ENCODE assay signal across 15 mouse cellular contexts in genomic region chr2:70150399-70151035, GRCm38 (mm10).
DNase-seq lines count a peak whose midpoint lies in the region; ATAC-seq and TF ChIP-seq lines count a peak whose summit lies in the region.
"Had no signal": no experiment of that assay in that cellular context is flagged by ENCODE, and none has a peak within 500 bp of the region (broad histone marks: within the 10 kb centered on the region; RNA-seq: fewer than 3 reads in every experiment).

No protein-coding gene starts in this region.

- no peaks in the 10 kb centered on the region for H3K36me3 ChIP-seq in forebrain, embryonic 11.5 days (ENCODE audit: control insufficient read depth, insufficient read depth, low read length)
- H3K36me3 ChIP-seq in forebrain, embryonic 10.5 days (replicated peaks) = no peaks in the 10 kb centered on the region
- H3K36me3 ChIP-seq in forebrain, embryonic 14.5 days (ENCODE audit: control insufficient read depth, insufficient read depth, low read length) = no peaks in the 10 kb centered on the region
- no peaks in the 10 kb centered on the region for H3K36me3 ChIP-seq in myocyte (ENCODE audit: control insufficient read depth, insufficient read depth)
- H3K36me3 ChIP-seq: heart, embryonic 15.5 days; kidney, embryonic 15.5 days; limb, embryonic 10.5 days; liver, embryonic 15.5 days had no signal

- no peak overlapping the region for H3K9ac ChIP-seq in forebrain, embryonic 11.5 days (ENCODE audit: low read length)
- no peak overlapping the region for H3K9ac ChIP-seq in forebrain, embryonic 14.5 days (ENCODE audit: low read length)
- H3K9ac ChIP-seq: heart, embryonic 15.5 days; kidney, embryonic 15.5 days; liver, embryonic 15.5 days had no signal

- no peak overlapping the region for H3ac ChIP-seq in myocyte (ENCODE audit: control insufficient read depth, insufficient read length)

- 80% methylated on average over 6 of the region's 6 CpGs for WGBS in forebrain, embryonic 11.5 days
- 87% methylated on average over 6 of the region's 6 CpGs for WGBS in forebrain, embryonic 10.5 days
- WGBS in forebrain, embryonic 14.5 days = 70% methylated on average over 6 of the region's 6 CpGs

- intact Hi-C loops in left cerebral cortex, adult 2 months (cut with DNase I) = loop anchor here (1.0 kb wide), 1 partner anchor 60 kb away; no protein-coding TSS in a partner anchor
- intact Hi-C loops in left cerebral cortex, postnatal 4 days (cut with DNase I) = loop anchor here (10.0 kb wide), 1 partner anchor 64 kb away; no protein-coding TSS in a partner anchor

- no peaks in the 10 kb centered on the region for H3K79me2 ChIP-seq in myocyte (ENCODE audit: control insufficient read depth, insufficient read depth)

- no peak for TF ChIP-seq POLR2A in myocyte (IDR thresholded peaks at IDR 0.05; ENCODE audit: insufficient read length, low read depth)

- TF ChIP-seq CTCF in left cerebral cortex, adult 2 months (IDR thresholded peaks at IDR 0.05) = no peak

- ATAC-seq in forebrain, embryonic 11.5 days (replicated peaks; ENCODE audit: low FRiP score) = no peak
- ATAC-seq in forebrain, embryonic 14.5 days = peak; percentile 83

- no peak overlapping the region for H3K4me3 ChIP-seq in forebrain, embryonic 11.5 days (ENCODE audit: low read depth, low read length)
- no peak overlapping the region for H3K4me3 ChIP-seq in forebrain, embryonic 10.5 days
- no peak overlapping the region for H3K4me3 ChIP-seq in left cerebral cortex, adult 2 months
- no peak overlapping the region for H3K4me3 ChIP-seq in forebrain, embryonic 14.5 days (ENCODE audit: low read depth, low read length)
- no peak overlapping the region for H3K4me3 ChIP-seq in myocyte
- H3K4me3 ChIP-seq: heart, embryonic 15.5 days; kidney, embryonic 15.5 days; limb, embryonic 10.5 days; liver, embryonic 15.5 days had no signal

- no peak for DNase-seq in forebrain, embryonic 11.5 days (ENCODE audit: low spot score)
- no peak for DNase-seq in forebrain, embryonic 10.5 days (ENCODE audit: extremely low spot score, low spot score)
- DNase-seq in left cerebral cortex, adult 2 months (ENCODE audit: extremely low spot score in 1 of 2, low spot score in 2 of 2) = no peak
- no peak for DNase-seq in left cerebral cortex, postnatal 4 days
- DNase-seq in forebrain, embryonic 14.5 days (ENCODE audit: low spot score) = peak; percentile 86
- no peak for DNase-seq in lung, postnatal 10 days
- no peak for DNase-seq in B cell, adult 2 months
- DNase-seq: cerebellum, adult 8-10 months; gastrocnemius, postnatal 36 days had no signal

- no peak overlapping the region for H3K4me2 ChIP-seq in forebrain, embryonic 11.5 days (ENCODE audit: low read depth, low read length, severe bottlenecking)
- H3K4me2 ChIP-seq in forebrain, embryonic 14.5 days (ENCODE audit: low read length) = no peak overlapping the region
- H3K4me2 ChIP-seq in myocyte (ENCODE audit: low read depth) = peak overlapping the region; percentile 68
- H3K4me2 ChIP-seq: heart, embryonic 15.5 days; kidney, embryonic 15.5 days; liver, embryonic 15.5 days had no signal

- H3K4me1 ChIP-seq in forebrain, embryonic 11.5 days (replicated peaks; ENCODE audit: control insufficient read depth, insufficient read depth, low read length) = no peaks in the 10 kb centered on the region
- H3K4me1 ChIP-seq in forebrain, embryonic 10.5 days = no peaks in the 10 kb centered on the region
- peaks cover 6% of the 10 kb centered on the region; the same call in 1 of the 2 replicates for H3K4me1 ChIP-seq in forebrain, embryonic 14.5 days (ENCODE audit: control insufficient read depth, insufficient read depth, low read length)
- H3K4me1 ChIP-seq: heart, embryonic 15.5 days; kidney, embryonic 15.5 days; limb, embryonic 10.5 days; liver, embryonic 15.5 days had no signal

- H3K27me3 ChIP-seq in forebrain, embryonic 11.5 days (ENCODE audit: control insufficient read depth, insufficient read depth, low read length) = no peaks in the 10 kb centered on the region
- H3K27me3 ChIP-seq in forebrain, embryonic 10.5 days (ENCODE audit: poor library complexity, severe bottlenecking) = no peaks in the 10 kb centered on the region
- H3K27me3 ChIP-seq in forebrain, embryonic 14.5 days (replicated peaks; ENCODE audit: control insufficient read depth, insufficient read depth, low read length) = no peaks in the 10 kb centered on the region
- no peaks in the 10 kb centered on the region for H3K27me3 ChIP-seq in myocyte (ENCODE audit: control insufficient read depth, insufficient read depth, insufficient read length)
- H3K27me3 ChIP-seq: heart, embryonic 15.5 days; kidney, embryonic 15.5 days; liver, embryonic 15.5 days had no signal

- no peaks in the 10 kb centered on the region for H3K9me3 ChIP-seq in forebrain, embryonic 11.5 days (ENCODE audit: control insufficient read depth, low read length)
- no peaks in the 10 kb centered on the region for H3K9me3 ChIP-seq in forebrain, embryonic 10.5 days
- no peaks in the 10 kb centered on the region for H3K9me3 ChIP-seq in forebrain, embryonic 14.5 days (replicated peaks; ENCODE audit: control insufficient read depth, low read length)
- H3K9me3 ChIP-seq: heart, embryonic 15.5 days; kidney, embryonic 15.5 days; limb, embryonic 10.5 days; liver, embryonic 15.5 days had no signal

- H3K27ac ChIP-seq in forebrain, embryonic 11.5 days (ENCODE audit: low read depth, low read length) = peak overlapping the region; percentile 58; the same call in 1 of the 2 replicates
- no peak overlapping the region for H3K27ac ChIP-seq in forebrain, embryonic 10.5 days
- H3K27ac ChIP-seq in left cerebral cortex, adult 2 months = peak overlapping the region; percentile 22
- H3K27ac ChIP-seq in forebrain, embryonic 14.5 days (ENCODE audit: low read depth, low read length) = peak overlapping the region; percentile 84
- H3K27ac ChIP-seq: heart, embryonic 15.5 days; kidney, embryonic 15.5 days; limb, embryonic 10.5 days; liver, embryonic 15.5 days; macrophage had no signal

TF ChIP-seq in myocyte, 11 proteins besides CTCF, POLR2A, EP300 and RAD21:
- no peak for TF ChIP-seq TCF3 (IDR thresholded peaks at IDR 0.05; ENCODE audit: insufficient read length, low read depth)
- peak; percentile 61; the same call in 1 of the 2 replicates for TF ChIP-seq CEBPB (IDR thresholded peaks at IDR 0.05; ENCODE audit: insufficient read depth, poor library complexity, severe bottlenecking)
- TF ChIP-seq USF1 (IDR thresholded peaks at IDR 0.05; ENCODE audit: low read depth) = no peak
- TF ChIP-seq SRF (IDR thresholded peaks at IDR 0.05; ENCODE audit: control insufficient read depth, insufficient read length, low read depth) = no peak
- TF ChIP-seq E2F4 (IDR thresholded peaks at IDR 0.05; ENCODE audit: insufficient read depth) = no peak
- no peak for TF ChIP-seq MAX (IDR thresholded peaks at IDR 0.05; ENCODE audit: low read depth)
- no peak for TF ChIP-seq MYOD1 (IDR thresholded peaks at IDR 0.05; ENCODE audit: control insufficient read depth in 1 of 3, insufficient read length in 2 of 3, low read depth in 2 of 3)
- TF ChIP-seq MYOG (IDR thresholded peaks at IDR 0.05; ENCODE audit: control insufficient read depth in 1 of 3, insufficient read depth in 1 of 3, insufficient read length in 2 of 3, low read depth in 2 of 3) = no peak
